Mouse (Mus musculus): ENCODE data around the gene Nfia. TPM values are rescaled to one million over a fixed set of nuclear protein-coding genes. Genes with fewer than 3 reads are reported as not detected.

The Nfia gene
- polyA plus RNA-seq, 1 experiment from 2014 or later: 14.4 TPM

DNA sequence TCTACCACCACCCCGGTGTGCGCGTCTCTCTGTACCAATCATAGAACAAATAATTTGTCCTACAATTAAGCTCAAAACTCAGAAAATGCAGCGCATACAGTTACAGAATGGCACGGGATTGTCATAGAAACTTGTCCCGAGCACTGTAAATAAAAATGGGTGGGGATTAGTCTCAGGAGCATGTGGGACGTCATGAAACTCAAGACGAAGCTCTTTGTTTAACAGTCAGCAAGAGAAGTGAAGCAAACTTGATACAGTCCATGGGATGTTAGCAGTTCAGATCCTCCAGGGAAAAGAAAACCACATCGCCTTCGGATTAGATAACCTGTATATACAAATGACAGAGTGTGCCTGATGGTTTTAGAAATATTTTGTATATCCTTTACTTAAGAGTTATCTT lies 24.0 kb downstream of the Nfia start:
- DNase-seq (ENCODE audit: low spot score): no peak
- WGBS: 80% methylated on average over 10 of the region's 10 CpGs
- H3K4me1 ChIP-seq: no peaks in the 10 kb centered on the region
- no peak overlapping the region for H3K27ac ChIP-seq
- H3K4me3 ChIP-seq: no peak overlapping the region
- H3K27me3 ChIP-seq (ENCODE audit: insufficient read depth, poor library complexity, severe bottlenecking): no peaks in the 10 kb centered on the region
- no peaks in the 10 kb centered on the region for H3K9me3 ChIP-seq
- peaks cover 10% of the 10 kb centered on the region; the same call in 1 of the 2 replicates for H3K36me3 ChIP-seq

DNA sequence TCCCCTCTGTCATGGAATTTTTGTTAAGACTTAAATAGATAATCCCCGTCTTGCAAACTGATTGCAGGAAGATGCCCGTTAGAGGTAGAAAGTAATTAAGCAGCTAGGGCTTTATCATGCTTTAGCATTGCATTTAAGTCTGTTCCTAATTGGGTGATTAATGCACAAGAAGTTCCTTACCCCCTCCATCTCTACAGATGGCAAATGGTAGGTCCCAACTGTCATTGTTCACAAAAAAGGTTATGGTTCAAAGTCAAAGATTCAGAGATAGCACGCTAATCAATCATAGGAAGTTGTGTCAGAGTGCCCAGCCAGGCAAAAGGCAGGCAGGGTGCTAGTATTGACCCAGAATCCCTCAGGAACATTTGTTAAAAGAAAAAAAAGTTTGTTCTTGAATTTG lies 31.3 kb downstream of the Nfia start:
- H3K4me3 ChIP-seq: no peak overlapping the region
- H3K36me3 ChIP-seq: peaks cover 26% of the 10 kb centered on the region
- DNase-seq (ENCODE audit: low spot score): no peak
- peaks cover 3% of the 10 kb centered on the region; the same call in 1 of the 2 replicates for H3K4me1 ChIP-seq
- no peak overlapping the region for H3K27ac ChIP-seq
- no peaks in the 10 kb centered on the region for H3K9me3 ChIP-seq
- H3K27me3 ChIP-seq (ENCODE audit: insufficient read depth, poor library complexity, severe bottlenecking): no peaks in the 10 kb centered on the region
- WGBS: 79% methylated on average over 3 of the region's 3 CpGs

GRCm38 (mm10) chr4:97804638-97805037 lies 32.1 kb downstream of the Nfia start:
- 76% methylated on average over 5 of the region's 5 CpGs for WGBS
- H3K36me3 ChIP-seq: peaks cover 26% of the 10 kb centered on the region
- no peak overlapping the region for H3K27ac ChIP-seq
- no peaks in the 10 kb centered on the region for H3K27me3 ChIP-seq (ENCODE audit: insufficient read depth, poor library complexity, severe bottlenecking)
- no peak for DNase-seq (ENCODE audit: low spot score)
- H3K4me3 ChIP-seq: no peak overlapping the region
- peaks cover 3% of the 10 kb centered on the region; the same call in 1 of the 2 replicates for H3K4me1 ChIP-seq
- no peaks in the 10 kb centered on the region for H3K9me3 ChIP-seq

GRCm38 (mm10) chr4:97805255-97805654 lies 32.7 kb downstream of the Nfia start:
- Histone ChIP-seq H3K4me3 (no peak overlapping the region), H3K27ac (no peak overlapping the region), H3K4me1 (peaks cover 9% of the 10 kb centered on the region), H3K9me3 (no peaks in the 10 kb centered on the region), H3K36me3 (peaks cover 21% of the 10 kb centered on the region), H3K27me3 (ENCODE audit: insufficient read depth, poor library complexity, severe bottlenecking) (no peaks in the 10 kb centered on the region)
- no peak for DNase-seq (ENCODE audit: low spot score)
- 64% methylated on average over 2 of the region's 2 CpGs for WGBS

- Histone ChIP-seq H3K27me3 (ENCODE audit: insufficient read depth, poor library complexity, severe bottlenecking) (no peaks in the 10 kb centered on the region), H3K4me1 (peaks cover 13% of the 10 kb centered on the region), H3K36me3 (peaks cover 21% of the 10 kb centered on the region), H3K9me3 (no peaks in the 10 kb centered on the region), H3K4me3 (no peak overlapping the region), H3K27ac (no peak overlapping the region)
- WGBS: 79% methylated on average over 7 of the region's 7 CpGs
- DNase-seq (ENCODE audit: low spot score): no peak
These were observed 33.6 kb downstream of the Nfia start for GRCm38 (mm10) chr4:97805896-97806808.

GRCm38 (mm10) chr4:97806924-97807323 lies 34.4 kb downstream of the Nfia start:
- peaks cover 16% of the 10 kb centered on the region for H3K36me3 ChIP-seq
- no peak overlapping the region for H3K27ac ChIP-seq
- DNase-seq (ENCODE audit: low spot score): no peak
- H3K4me3 ChIP-seq: no peak overlapping the region
- H3K27me3 ChIP-seq (ENCODE audit: insufficient read depth, poor library complexity, severe bottlenecking): no peaks in the 10 kb centered on the region
- H3K4me1 ChIP-seq: peaks cover 13% of the 10 kb centered on the region
- WGBS: 89% methylated on average over 2 of the region's 2 CpGs
- no peaks in the 10 kb centered on the region for H3K9me3 ChIP-seq

- 64% methylated on average over 3 of the region's 3 CpGs for whole genome bisulfite sequencing
- no peaks in the 10 kb centered on the region for H3K27me3 ChIP-seq (ENCODE audit: insufficient read depth, poor library complexity, severe bottlenecking)
- no peak overlapping the region for H3K4me3 ChIP-seq
- peaks cover 5% of the 10 kb centered on the region; the same call in 1 of the 2 replicates for H3K36me3 ChIP-seq
- no peak for DNase-seq (ENCODE audit: low spot score)
- H3K4me1 ChIP-seq: peaks cover 13% of the 10 kb centered on the region
- no peaks in the 10 kb centered on the region for H3K9me3 ChIP-seq
- H3K27ac ChIP-seq: no peak overlapping the region
These were observed 36.4 kb downstream of the Nfia start for GRCm38 (mm10) chr4:97808885-97809284.

DNA sequence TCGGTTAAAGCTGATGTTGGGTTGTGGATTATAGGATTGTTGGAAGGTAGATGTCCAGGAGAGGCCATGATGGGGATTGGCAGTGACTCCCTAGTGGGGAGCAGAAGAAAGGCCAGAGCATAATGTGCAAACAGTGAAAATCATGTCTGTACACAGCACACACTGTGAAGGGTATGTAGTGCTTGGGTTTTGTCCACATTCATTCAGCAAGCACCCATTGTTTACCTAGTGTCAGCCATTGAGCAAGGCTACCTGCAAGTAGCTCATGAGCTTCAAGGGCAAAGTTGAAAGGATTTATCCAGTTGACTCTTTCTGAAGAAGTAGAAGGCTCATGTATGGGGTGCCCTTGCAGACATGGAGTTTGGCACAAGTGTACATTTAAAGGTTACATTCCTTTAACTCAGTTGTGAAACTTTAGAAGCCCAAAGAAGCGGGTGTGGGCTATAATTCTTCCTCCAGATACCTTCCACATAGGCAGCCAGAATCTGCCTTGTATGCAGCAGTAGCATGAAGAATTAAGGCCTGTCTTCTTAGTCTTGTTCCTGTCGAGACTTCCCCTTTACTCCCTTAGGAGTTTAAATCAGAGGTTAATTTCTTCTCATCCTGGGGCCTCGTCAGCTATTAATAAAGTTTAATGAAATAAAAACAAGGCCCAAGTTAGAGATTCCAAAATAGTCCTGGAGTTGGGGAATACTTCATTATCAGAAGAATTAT lies 37.2 kb downstream of the Nfia start:
- Histone ChIP-seq H3K4me3 (no peak overlapping the region), H3K4me1 (peaks cover 17% of the 10 kb centered on the region), H3K27me3 (ENCODE audit: insufficient read depth, poor library complexity, severe bottlenecking) (no peaks in the 10 kb centered on the region), H3K27ac (no peak overlapping the region), H3K9me3 (no peaks in the 10 kb centered on the region), H3K36me3 (peaks cover 5% of the 10 kb centered on the region; the same call in 1 of the 2 replicates)
- 85% methylated on average over 4 of the region's 4 CpGs for WGBS
- DNase-seq (ENCODE audit: low spot score): no peak

DNA sequence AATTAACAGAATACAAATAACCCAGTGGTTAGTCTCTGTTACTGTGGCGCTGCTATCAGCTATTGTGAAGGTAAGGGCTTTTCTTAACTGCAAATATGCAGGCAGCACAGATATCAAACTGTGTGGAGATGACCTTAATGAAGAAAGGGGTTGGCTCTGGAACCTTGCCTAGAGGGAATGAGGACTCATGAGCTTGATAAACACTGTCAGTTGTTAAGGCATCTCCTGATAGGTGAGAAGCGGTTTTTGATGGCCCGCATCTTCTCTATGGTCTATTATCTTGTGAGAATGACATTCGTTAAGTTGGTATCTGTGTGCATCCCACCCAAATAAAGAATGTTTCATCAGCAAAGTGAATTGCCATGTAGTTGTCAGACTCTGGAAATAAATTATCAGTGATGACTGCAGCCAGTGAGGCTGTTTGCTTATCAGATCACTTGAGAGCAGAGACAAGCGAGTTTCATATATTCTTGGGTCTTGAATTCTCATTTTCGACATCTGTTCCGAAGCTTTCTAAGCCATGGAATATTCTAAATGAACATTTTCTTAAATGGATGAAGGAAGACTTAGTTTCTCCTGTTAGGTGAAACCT lies 37.9 kb downstream of the Nfia start:
- Histone ChIP-seq H3K36me3 (peaks cover 5% of the 10 kb centered on the region; the same call in 1 of the 2 replicates), H3K27ac (no peak overlapping the region), H3K4me3 (no peak overlapping the region), H3K27me3 (ENCODE audit: insufficient read depth, poor library complexity, severe bottlenecking) (no peaks in the 10 kb centered on the region), H3K9me3 (no peaks in the 10 kb centered on the region), H3K4me1 (peaks cover 13% of the 10 kb centered on the region)
- DNase-seq (ENCODE audit: low spot score): no peak
- WGBS: 69% methylated on average over 7 of the region's 7 CpGs

DNA sequence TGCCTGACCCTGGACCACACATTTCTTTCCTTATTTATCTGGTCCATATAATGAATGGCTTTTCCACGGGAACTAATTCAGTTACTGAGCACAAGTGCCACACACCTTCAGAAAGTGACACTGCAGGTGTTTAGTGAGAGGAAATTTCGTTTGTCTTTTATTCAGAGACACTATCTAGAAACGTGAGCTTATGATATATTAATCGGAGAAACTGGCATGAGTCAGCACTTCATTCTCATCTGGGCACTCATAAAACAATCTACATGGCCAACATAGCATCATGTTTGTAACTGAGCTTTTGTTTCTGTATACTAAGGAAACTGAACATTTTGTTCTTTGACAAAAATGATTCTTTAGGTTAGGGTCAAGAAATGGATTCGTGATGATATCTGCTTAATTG lies 40.5 kb downstream of the Nfia start:
- WGBS: 85% methylated on average over 5 of the region's 5 CpGs
- no peaks in the 10 kb centered on the region for H3K27me3 ChIP-seq (ENCODE audit: insufficient read depth, poor library complexity, severe bottlenecking)
- H3K4me3 ChIP-seq: no peak overlapping the region
- no peaks in the 10 kb centered on the region; the same call in 1 of the 2 replicates for H3K36me3 ChIP-seq
- H3K27ac ChIP-seq: no peak overlapping the region
- H3K9me3 ChIP-seq: no peaks in the 10 kb centered on the region
- peaks cover 17% of the 10 kb centered on the region; the same call in 1 of the 2 replicates for H3K4me1 ChIP-seq
- no peak for DNase-seq (ENCODE audit: low spot score)

GRCm38 (mm10) chr4:97813996-97814395 lies 41.5 kb downstream of the Nfia start:
- H3K4me1 ChIP-seq: peaks cover 17% of the 10 kb centered on the region; the same call in 1 of the 2 replicates
- no peaks in the 10 kb centered on the region for H3K27me3 ChIP-seq (ENCODE audit: insufficient read depth, poor library complexity, severe bottlenecking)
- 0 out of 2 replicates have a peak overlapping the region, but pooled peaks have one; percentile 29 for H3K27ac ChIP-seq
- H3K36me3 ChIP-seq: no peaks in the 10 kb centered on the region; the same call in 1 of the 2 replicates
- DNase-seq (ENCODE audit: low spot score): no peak
- WGBS: 46% methylated on average over 4 of the region's 4 CpGs
- no peaks in the 10 kb centered on the region for H3K9me3 ChIP-seq
- H3K4me3 ChIP-seq: 0 out of 2 replicates have a peak overlapping the region, but pooled peaks have one; percentile 5

GRCm38 (mm10) chr4:97814515-97814914 lies 42.0 kb downstream of the Nfia start:
- 0 out of 2 replicates have a peak overlapping the region, but pooled peaks have one; percentile 22 for H3K27ac ChIP-seq
- H3K36me3 ChIP-seq: no peaks in the 10 kb centered on the region; the same call in 1 of the 2 replicates
- no peak for DNase-seq (ENCODE audit: low spot score)
- H3K4me3 ChIP-seq: 0 out of 2 replicates have a peak overlapping the region, but pooled peaks have one; percentile 5
- H3K27me3 ChIP-seq (ENCODE audit: insufficient read depth, poor library complexity, severe bottlenecking): no peaks in the 10 kb centered on the region
- H3K4me1 ChIP-seq: peaks cover 17% of the 10 kb centered on the region; the same call in 1 of the 2 replicates
- H3K9me3 ChIP-seq: no peaks in the 10 kb centered on the region
- WGBS: 81% methylated on average over 7 of the region's 7 CpGs
